Mouse (Mus musculus) lung, embryonic 15.5 days (tissue): ENCODE measurements around the gene 2610507B11Rik. TPM values are rescaled to one million over a fixed set of nuclear protein-coding genes. Genes with fewer than 3 reads are reported as not detected.

Source experiments
- ATAC-seq: fragments of 200-750 bp; cut with Nextera tagmentation; 2 replicates; pipeline ENCODE4 v1.8.0; 2017; ENCODE audit warnings: moderate number of reproducible peaks, borderline replicate concordance; ENCODE audit not compliant: low FRiP score, low TSS enrichment; ENCODE audit errors: extremely low read depth
- H3K27ac ChIP-seq: fragments of 300-500 bp; sonication (generic); 2 replicates; pipeline ENCODE4 v1.5.1; 2015; ENCODE audit warnings: moderate library complexity, mild to moderate bottlenecking, inconsistent platforms
- H3K27me3 ChIP-seq: fragments of 300-500 bp; sonication (generic); 2 replicates; pipeline ENCODE4 v1.6.1; 2015; ENCODE audit warnings: inconsistent platforms
- H3K36me3 ChIP-seq: fragments of 300-500 bp; sonication (generic); 2 replicates; pipeline ENCODE4 v1.6.1; 2015; ENCODE audit warnings: inconsistent platforms
- H3K4me1 ChIP-seq: fragments of 300-500 bp; sonication (generic); 2 replicates; pipeline ENCODE4 v1.6.1; 2015; ENCODE audit warnings: inconsistent platforms
- H3K4me2 ChIP-seq: fragments of 300-500 bp; sonication (generic); 2 replicates; pipeline ENCODE4 v1.6.1; 2015; ENCODE audit warnings: inconsistent platforms, mild to moderate bottlenecking, moderate library complexity
- H3K4me3 ChIP-seq: fragments of 300-500 bp; sonication (generic); 2 replicates; pipeline ENCODE4 v1.5.1; 2015; ENCODE audit warnings: mild to moderate bottlenecking, inconsistent platforms
- H3K9ac ChIP-seq: fragments of 300-500 bp; sonication (generic); 2 replicates; pipeline ENCODE4 v1.6.1; 2015; ENCODE audit warnings: inconsistent platforms
- H3K9me3 ChIP-seq: fragments of 300-500 bp; sonication (generic); 2 replicates; pipeline ENCODE4 v1.6.1; 2016; ENCODE audit warnings: inconsistent platforms
- whole genome bisulfite sequencing: fragments of 180-500 bp; shearing (Covaris S2); methylation state at CpG from one replicate; pipeline ENCODE4 v1.1.7; 2015; 5-methylcytosine and 5-hydroxymethylcytosine counted together
- polyA plus RNA-seq: library from polyadenylated mRNA; unstranded; fragments of >200 nt; fragmentation: Nextera tagmentation; extraction: Ambion mirVana; gene quantifications from 2 replicates; pipeline ENCODE4 v1.2.1, GENCODE M21; 2015

2610507B11Rik gene
- polyA plus RNA-seq, 1 experiment from 2014 or later, result 75.9 TPM

DNA sequence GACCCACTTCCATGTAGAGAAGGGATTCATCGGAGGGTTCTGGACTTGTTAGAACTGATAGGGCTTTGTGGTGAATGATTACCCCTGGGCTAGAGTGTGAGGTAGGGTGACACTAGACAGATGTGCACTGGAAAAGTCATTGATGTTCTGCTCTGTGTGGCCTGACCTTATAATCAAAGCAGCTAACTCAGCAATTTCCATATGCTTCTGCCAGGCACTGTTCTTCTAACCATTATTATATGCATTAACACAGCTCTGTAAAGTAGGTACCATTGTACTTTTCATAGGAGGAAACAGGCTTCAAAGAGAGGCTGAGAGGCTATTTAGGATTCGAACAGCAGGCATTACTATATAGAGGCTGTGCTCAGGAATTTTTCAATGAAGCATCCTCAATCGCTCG is 65.7 kb downstream of the 2610507B11Rik start:
- WGBS, result 91% methylated on average over 4 of the region's 4 CpGs
- peaks cover 20% of the 10 kb centered on the region for H3K4me1 ChIP-seq

GRCm38 (mm10) chr11:78327634-78328511 is 66.3 kb downstream of the 2610507B11Rik start, which contains the start of gene Pigs:
Pigs (plus strand) TSS chr11:78328415.
- Histone ChIP-seq H3K36me3 (peaks cover 2% of the 10 kb centered on the region; the same call in 1 of the 2 replicates), H3K4me2 (peak within 1 kb of the TSS; percentile 88), H3K4me3 (peak within 1 kb of the TSS; percentile 95), H3K4me1 (peaks cover 13% of the 10 kb centered on the region), H3K9me3 (no peaks in the 10 kb centered on the region), H3K27me3 (no peaks in the 10 kb centered on the region), H3K9ac (peak within 1 kb of the TSS; percentile 92), H3K27ac (peak within 1 kb of the TSS; percentile 60)
- WGBS, result 10% methylated on average over 37 of the region's 37 CpGs
- ATAC-seq, result peak; percentile 95

More for the DNA sequence above, 65.7 kb downstream of the 2610507B11Rik start:
- Histone ChIP-seq H3K27me3 (no peaks in the 10 kb centered on the region), H3K9me3 (no peaks in the 10 kb centered on the region), H3K4me2 (no peak overlapping the region), H3K4me3 (no peak overlapping the region), H3K36me3 (no peaks in the 10 kb centered on the region), H3K27ac (no peak overlapping the region), H3K9ac (no peak overlapping the region)
- ATAC-seq, result no peak

DNA sequence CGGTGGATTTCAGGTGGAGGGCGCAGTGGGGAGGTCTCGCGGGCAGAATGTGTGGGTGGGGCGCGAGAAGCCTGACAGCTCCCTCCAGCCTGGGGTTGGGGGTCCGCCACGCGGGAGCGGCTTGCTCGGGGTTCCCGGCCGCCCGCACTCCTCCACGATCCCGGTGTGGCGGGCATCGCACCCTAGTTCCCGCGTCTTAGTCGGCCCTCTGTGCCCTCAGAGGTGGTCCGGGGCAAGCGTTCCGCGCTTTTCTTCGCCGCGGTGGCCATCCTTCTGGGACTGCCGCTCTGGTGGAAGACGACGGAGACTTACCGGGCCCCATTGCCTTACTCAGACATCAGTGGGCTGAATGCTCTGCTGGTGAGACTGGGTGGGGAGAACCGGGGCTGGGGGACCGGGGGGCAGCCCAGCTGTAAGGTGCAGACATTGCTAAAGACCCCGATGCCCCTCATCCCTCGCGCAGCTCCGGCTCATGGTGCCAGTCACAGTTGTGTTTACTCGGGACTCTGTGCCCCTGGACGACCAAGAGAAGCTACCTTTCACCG is 67.0 kb downstream of the 2610507B11Rik start:
- Histone ChIP-seq H3K9me3 (no peaks in the 10 kb centered on the region), H3K4me1 (peaks cover 6% of the 10 kb centered on the region), H3K4me3 (peak overlapping the region; percentile 95), H3K4me2 (peak overlapping the region; percentile 88), H3K36me3 (peaks cover 4% of the 10 kb centered on the region), H3K9ac (peak overlapping the region; percentile 92), H3K27me3 (no peaks in the 10 kb centered on the region), H3K27ac (no peak overlapping the region)
- ATAC-seq, result peak; percentile 69
- 1% methylated on average over 41 of the region's 41 CpGs for WGBS

DNA sequence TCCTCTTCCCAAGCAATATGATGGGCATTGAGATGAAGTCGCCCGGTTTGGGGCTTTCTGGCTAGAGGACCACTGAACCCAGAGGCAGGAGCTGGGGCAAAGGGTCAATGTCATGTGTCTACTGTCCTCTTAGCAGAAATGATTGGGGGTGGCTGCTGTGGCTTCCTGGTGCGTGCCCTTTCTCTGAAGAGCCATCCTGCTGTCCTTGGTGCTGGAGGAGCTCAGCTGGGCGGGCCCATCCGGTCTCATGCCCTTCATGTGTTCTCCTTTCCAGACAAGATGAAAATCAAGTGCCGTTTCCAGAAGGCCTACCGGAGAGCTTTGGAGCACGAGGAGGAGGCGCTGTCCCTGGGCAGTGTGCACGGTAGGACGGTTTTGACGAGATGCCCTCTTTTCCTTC is 71.1 kb downstream of the 2610507B11Rik start:
- peaks cover 24% of the 10 kb centered on the region for H3K36me3 ChIP-seq
- no peak overlapping the region for H3K4me3 ChIP-seq
- no peaks in the 10 kb centered on the region for H3K9me3 ChIP-seq
- no peak for ATAC-seq
- no peaks in the 10 kb centered on the region for H3K27me3 ChIP-seq
- H3K4me2 ChIP-seq, result no peak overlapping the region
- 95% methylated on average over 12 of the region's 12 CpGs for WGBS
- H3K4me1 ChIP-seq, result peaks cover 6% of the 10 kb centered on the region; the same call in 1 of the 2 replicates
- no peak overlapping the region for H3K27ac ChIP-seq
- H3K9ac ChIP-seq, result no peak overlapping the region

GRCm38 (mm10) chr11:78333992-78334391 is 72.4 kb downstream of the 2610507B11Rik start:
- H3K9me3 ChIP-seq, result no peaks in the 10 kb centered on the region
- H3K4me2 ChIP-seq, result no peak overlapping the region
- H3K4me3 ChIP-seq, result no peak overlapping the region
- peaks cover 30% of the 10 kb centered on the region for H3K36me3 ChIP-seq
- H3K9ac ChIP-seq, result no peak overlapping the region
- no peaks in the 10 kb centered on the region for H3K27me3 ChIP-seq
- H3K27ac ChIP-seq, result no peak overlapping the region
- WGBS, result 88% methylated on average over 5 of the region's 5 CpGs
- peaks cover 2% of the 10 kb centered on the region; the same call in 1 of the 2 replicates for H3K4me1 ChIP-seq
- ATAC-seq, result no peak

GRCm38 (mm10) chr11:78337040-78337439 is 75.5 kb downstream of the 2610507B11Rik start:
- ATAC-seq, result no peak

More at GRCm38 (mm10) chr11:78337040-78337439, 75.5 kb downstream of the 2610507B11Rik start:
- Histone ChIP-seq H3K4me2 (no peak overlapping the region), H3K27ac (no peak overlapping the region), H3K36me3 (peaks cover 45% of the 10 kb centered on the region), H3K4me3 (no peak overlapping the region), H3K27me3 (no peaks in the 10 kb centered on the region), H3K9me3 (no peaks in the 10 kb centered on the region), H3K9ac (no peak overlapping the region), H3K4me1 (no peaks in the 10 kb centered on the region)
- WGBS, result 91% methylated on average over 8 of the region's 8 CpGs

Other genes with a start within 250 kb of the 2610507B11Rik start
- gene Dhrs13, start 229.5 kb upstream of the 2610507B11Rik start, polyA plus RNA-seq, result 18.7 and 19.8 TPM in 2 replicates
- gene Flot2, start 223.8 kb upstream of the 2610507B11Rik start, polyA plus RNA-seq, result 65.9 and 67.2 TPM in 2 replicates
- gene Eral1, start 181.4 kb upstream of the 2610507B11Rik start, polyA plus RNA-seq, result 34.3 and 36.4 TPM in 2 replicates
- gene Fam222b, start 167.1 kb upstream of the 2610507B11Rik start, polyA plus RNA-seq, result 12.4 and 13.9 TPM in 2 replicates
- gene Traf4, start 96.2 kb upstream of the 2610507B11Rik start, polyA plus RNA-seq, result 82.4 and 88.4 TPM in 2 replicates
- gene Nek8, start 85.1 kb upstream of the 2610507B11Rik start, polyA plus RNA-seq, result 19.2 and 20.3 TPM in 2 replicates
- 20.2 and 22.9 TPM in 2 replicates for gene Tlcd1, start 85.0 kb upstream of the 2610507B11Rik start, polyA plus RNA-seq
- gene Rpl23a, start 78.2 kb upstream of the 2610507B11Rik start, polyA plus RNA-seq, result 1,297 and 1,378 TPM in 2 replicates
- 141 and 147 TPM in 2 replicates for gene Rab34, start 73.3 kb upstream of the 2610507B11Rik start, polyA plus RNA-seq
- gene Proca1, start 68.4 kb upstream of the 2610507B11Rik start, polyA plus RNA-seq, result 4.4 and 4.7 TPM in 2 replicates
- 79.9 and 84.1 TPM in 2 replicates for gene Sdf2, start 16.0 kb upstream of the 2610507B11Rik start, polyA plus RNA-seq
- 23.7 and 25.5 TPM in 2 replicates for gene Supt6, start 15.8 kb upstream of the 2610507B11Rik start, polyA plus RNA-seq
- 0.10 and 0.25 TPM in 2 replicates for gene BC030499, start 29.1 kb downstream of the 2610507B11Rik start, polyA plus RNA-seq
- 44.8 and 49.9 TPM in 2 replicates for gene Spag5, start 39.8 kb downstream of the 2610507B11Rik start, polyA plus RNA-seq
- 7.7 and 8.1 TPM in 2 replicates for gene Aldoc, start 61.2 kb downstream of the 2610507B11Rik start, polyA plus RNA-seq
- gene Pigs, start 66.7 kb downstream of the 2610507B11Rik start, polyA plus RNA-seq, result 75.5 and 78.5 TPM in 2 replicates
- gene Unc119, start 81.7 kb downstream of the 2610507B11Rik start, polyA plus RNA-seq, result 33.4 and 35.7 TPM in 2 replicates
- 0.35 and 1.9 TPM in 2 replicates for gene Foxn1, start 124.8 kb downstream of the 2610507B11Rik start, polyA plus RNA-seq
- 0.06 and 0.12 TPM in 2 replicates for gene Slc13a2, start 160.5 kb downstream of the 2610507B11Rik start, polyA plus RNA-seq
- gene Slc46a1, start 203.9 kb downstream of the 2610507B11Rik start, polyA plus RNA-seq, result 11.7 and 12.0 TPM in 2 replicates
- 0.91 and 0.96 TPM in 2 replicates for gene Sarm1, start 236.0 kb downstream of the 2610507B11Rik start, polyA plus RNA-seq
- gene Vtn, start 237.3 kb downstream of the 2610507B11Rik start, polyA plus RNA-seq, result 1.2 and 10.2 TPM in 2 replicates
- not detected in 2 replicates for gene Sebox, start 241.7 kb downstream of the 2610507B11Rik start, polyA plus RNA-seq